Mouse (Mus musculus) midbrain, embryonic 14.5 days (tissue): Measurements from ENCODE around the gene Tsc22d1. TPM values are rescaled to one million over a fixed set of nuclear protein-coding genes. Genes with fewer than 3 reads are reported as not detected.
A peak's percentile ranks its signal among the peaks of the same experiment; 100 is the strongest.

ENCODE experiments used
- ATAC-seq: fragments of 200-750 bp; cut with Nextera tagmentation; 2 replicates; pipeline ENCODE4 v1.8.0; 2017; ENCODE audit warnings: moderate number of reproducible peaks, moderate library complexity; ENCODE audit not compliant: low FRiP score, low TSS enrichment
- DNase-seq: peaks from one replicate; pipeline ENCODE4 v3.0.0-alpha.2; 2015
- H3K27ac ChIP-seq: fragments of 300-500 bp; sonication (generic); replicated peaks from 2 replicates; pipeline ENCODE4 v1.5.1; 2014; ENCODE audit warnings: mild to moderate bottlenecking, low read depth, low read length, moderate library complexity
- H3K27me3 ChIP-seq: fragments of 300-500 bp; sonication (generic); 2 replicates; pipeline ENCODE4 v1.6.1; 2014; ENCODE audit warnings: low read length, control low read depth, mixed read lengths; ENCODE audit not compliant: control insufficient read depth, insufficient read depth
- H3K36me3 ChIP-seq: fragments of 300-500 bp; sonication (generic); 2 replicates; pipeline ENCODE4 v1.6.1; 2014; ENCODE audit warnings: low read length, control low read depth; ENCODE audit not compliant: control insufficient read depth, insufficient read depth
- H3K4me1 ChIP-seq: fragments of 300-500 bp; sonication (generic); 2 replicates; pipeline ENCODE4 v1.6.1; 2014; ENCODE audit warnings: mild to moderate bottlenecking, antibody characterized with exemption, low read length, control low read depth; ENCODE audit not compliant: control insufficient read depth, insufficient read depth
- H3K4me2 ChIP-seq: fragments of 300-500 bp; sonication (generic); 2 replicates; pipeline ENCODE4 v1.6.1; 2014; ENCODE audit warnings: mild to moderate bottlenecking, low read length, moderate library complexity
- H3K4me3 ChIP-seq: fragments of 300-500 bp; sonication (generic); replicated peaks from 2 replicates; pipeline ENCODE4 v1.5.1; 2014; ENCODE audit warnings: low read depth, low read length
- H3K9ac ChIP-seq: fragments of 300-500 bp; sonication (generic); replicated peaks from 2 replicates; pipeline ENCODE4 v1.6.1; 2014; ENCODE audit warnings: mild to moderate bottlenecking, low read length, moderate library complexity
- H3K9me3 ChIP-seq: fragments of 300-500 bp; sonication (generic); 2 replicates; pipeline ENCODE4 v1.6.1; 2016; ENCODE audit warnings: low read length, control low read depth, mixed read lengths; ENCODE audit not compliant: control insufficient read depth
- WGBS: fragments of 180-500 bp; shearing (Covaris S2); extraction: QIAGEN DNeasy Blood & Tissue Kit; methylation state at CpG from one replicate; pipeline ENCODE4 v1.1.7; 2014; 5-methylcytosine and 5-hydroxymethylcytosine counted together
- polyA plus RNA-seq: library from polyadenylated mRNA; unstranded; fragments of >200 nt; fragmentation: Nextera tagmentation; extraction: Ambion mirVana; gene quantifications from 2 replicates; pipeline ENCODE4 v1.2.1, GENCODE M21; 2014

Tsc22d1 gene
- polyA plus RNA-seq, 1 experiment from 2014 or later, result 872 TPM

DNA sequence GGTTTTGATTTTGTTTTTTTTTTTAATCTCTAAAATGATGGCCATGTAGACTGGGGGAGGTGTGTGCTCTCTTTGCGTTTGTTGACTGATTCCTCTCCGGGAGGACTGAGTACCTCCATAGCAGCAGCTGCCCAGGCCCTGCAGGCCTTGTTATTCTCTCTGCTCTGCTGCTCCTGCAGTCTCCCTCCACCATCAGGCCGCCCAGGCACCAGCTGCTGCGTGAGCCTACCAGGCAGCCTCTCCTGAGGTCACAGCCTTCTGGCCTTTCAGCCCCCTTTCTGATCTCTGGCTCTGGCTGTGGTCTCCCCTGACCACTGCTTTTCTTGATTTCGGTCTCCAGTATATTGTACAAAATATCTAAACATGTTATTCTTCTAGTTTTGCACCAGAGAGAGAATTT lies 85.3 kb downstream of the Tsc22d1 start:
- Histone ChIP-seq H3K9me3 (no peaks in the 10 kb centered on the region), H3K4me2 (no peak overlapping the region), H3K36me3 (no peaks in the 10 kb centered on the region), H3K9ac (0 out of 2 replicates have a peak overlapping the region, but pooled peaks have one; percentile 5), H3K4me3 (no peak overlapping the region), H3K4me1 (peaks cover 8% of the 10 kb centered on the region), H3K27ac (0 out of 2 replicates have a peak overlapping the region, but pooled peaks have one; percentile 46), H3K27me3 (no peaks in the 10 kb centered on the region)
- DNase-seq (no peak), ATAC-seq (no peak)
- 26% methylated on average over 5 of the region's 5 CpGs for WGBS

DNA sequence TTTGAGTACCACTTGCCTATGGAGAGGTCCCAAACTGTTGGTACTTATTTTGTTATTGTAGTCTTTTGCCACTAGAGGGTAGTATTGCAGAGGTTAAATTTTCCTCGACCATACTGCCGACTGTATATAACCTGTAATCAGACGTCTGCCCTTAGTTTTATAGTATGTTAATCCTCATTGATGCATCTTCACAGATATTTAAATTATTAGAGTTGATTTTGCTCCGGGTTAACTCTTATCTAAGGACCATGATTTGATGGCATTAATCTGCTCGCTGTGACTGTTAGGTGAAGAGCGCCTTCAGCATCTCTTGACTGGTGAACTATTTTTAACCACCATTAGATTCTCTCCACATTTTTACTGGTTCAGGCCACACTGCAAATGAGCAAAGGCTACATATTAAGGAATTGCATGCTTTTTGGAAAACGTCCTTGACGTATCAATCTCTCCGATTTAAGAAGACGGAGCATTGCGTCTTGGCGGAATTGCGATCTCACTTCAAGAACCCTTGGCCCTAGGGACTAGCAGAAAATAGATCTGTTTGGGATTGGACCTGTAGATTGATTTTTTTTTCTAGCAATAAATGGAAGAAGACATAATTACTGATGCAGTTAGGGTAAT lies 88.6 kb downstream of the Tsc22d1 start:
- 4% methylated on average over 13 of the region's 13 CpGs for WGBS
- Histone ChIP-seq H3K27me3 (no peaks in the 10 kb centered on the region), H3K4me2 (peak overlapping the region; percentile 95), H3K9me3 (no peaks in the 10 kb centered on the region), H3K36me3 (peaks cover 20% of the 10 kb centered on the region), H3K27ac (peak overlapping the region; percentile 100), H3K4me3 (peak overlapping the region; percentile 75), H3K9ac (peak overlapping the region; percentile 99), H3K4me1 (peaks cover 21% of the 10 kb centered on the region)
- DNase-seq, result peak; percentile 90
- no peak for ATAC-seq

DNA sequence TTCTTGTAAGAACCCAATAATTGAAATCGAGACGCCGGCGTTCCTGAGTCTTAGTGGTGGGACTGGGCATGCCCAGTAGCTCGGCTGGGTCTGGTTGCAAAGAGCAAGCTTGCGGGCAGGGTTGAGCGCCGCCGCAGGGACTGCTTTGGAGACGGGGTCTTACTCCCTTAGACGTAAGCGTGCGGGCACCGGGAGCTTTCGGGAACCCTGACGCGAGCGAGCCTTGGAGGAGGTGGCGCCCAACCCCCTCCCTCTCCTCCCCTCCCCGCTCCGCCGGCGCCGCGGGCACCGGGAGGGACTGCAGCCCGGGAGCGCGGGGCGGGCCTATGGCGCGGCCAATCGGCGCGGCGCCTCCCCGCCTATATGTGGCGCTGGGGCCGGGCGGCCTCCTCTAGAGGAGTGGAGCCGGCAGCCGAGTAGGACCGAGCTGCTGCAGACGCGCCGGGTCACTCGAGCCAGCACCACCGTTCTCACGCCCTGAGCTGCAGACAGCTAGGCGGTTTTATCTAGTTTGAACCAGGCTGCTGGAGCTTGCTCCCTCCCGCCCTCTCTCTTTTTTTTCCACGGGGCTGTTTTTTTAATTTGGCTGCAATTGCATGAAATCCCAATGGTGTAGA lies 89.5 kb downstream of the Tsc22d1 start:
- Histone ChIP-seq H3K9me3 (no peaks in the 10 kb centered on the region), H3K27ac (peak overlapping the region; percentile 100), H3K4me3 (peak overlapping the region; percentile 75), H3K27me3 (no peaks in the 10 kb centered on the region), H3K4me2 (peak overlapping the region; percentile 95), H3K36me3 (peaks cover 23% of the 10 kb centered on the region), H3K9ac (peak overlapping the region; percentile 99), H3K4me1 (peaks cover 21% of the 10 kb centered on the region)
- DNase-seq, result peak; percentile 98
- under 1% methylated on average over 46 of the region's 52 CpGs for WGBS
- peak; percentile 92 for ATAC-seq

DNA sequence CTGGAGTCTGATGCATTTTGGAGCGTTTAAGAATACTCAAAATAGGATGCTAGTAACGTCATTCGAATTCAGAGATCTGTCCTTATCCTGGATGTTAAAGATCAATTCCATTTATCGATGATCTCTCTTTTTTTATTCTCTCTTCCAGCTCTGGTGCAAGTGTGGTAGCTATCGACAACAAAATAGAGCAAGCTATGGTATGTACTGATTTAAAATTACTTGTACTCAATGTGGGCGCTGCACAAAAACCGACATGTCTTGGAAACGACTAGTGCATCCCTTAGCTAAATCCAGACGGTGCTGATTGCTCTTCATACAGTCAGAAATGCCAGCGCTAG lies 90.3 kb downstream of the Tsc22d1 start:
- Histone ChIP-seq H3K9me3 (no peaks in the 10 kb centered on the region), H3K4me2 (peak overlapping the region; percentile 95), H3K9ac (peak overlapping the region; percentile 99), H3K36me3 (peaks cover 24% of the 10 kb centered on the region), H3K4me1 (peaks cover 19% of the 10 kb centered on the region), H3K27ac (peak overlapping the region; percentile 100), H3K4me3 (peak overlapping the region; percentile 75), H3K27me3 (no peaks in the 10 kb centered on the region)
- ATAC-seq (no peak), DNase-seq (no peak)
- under 1% methylated on average over 10 of the region's 10 CpGs for WGBS

DNA sequence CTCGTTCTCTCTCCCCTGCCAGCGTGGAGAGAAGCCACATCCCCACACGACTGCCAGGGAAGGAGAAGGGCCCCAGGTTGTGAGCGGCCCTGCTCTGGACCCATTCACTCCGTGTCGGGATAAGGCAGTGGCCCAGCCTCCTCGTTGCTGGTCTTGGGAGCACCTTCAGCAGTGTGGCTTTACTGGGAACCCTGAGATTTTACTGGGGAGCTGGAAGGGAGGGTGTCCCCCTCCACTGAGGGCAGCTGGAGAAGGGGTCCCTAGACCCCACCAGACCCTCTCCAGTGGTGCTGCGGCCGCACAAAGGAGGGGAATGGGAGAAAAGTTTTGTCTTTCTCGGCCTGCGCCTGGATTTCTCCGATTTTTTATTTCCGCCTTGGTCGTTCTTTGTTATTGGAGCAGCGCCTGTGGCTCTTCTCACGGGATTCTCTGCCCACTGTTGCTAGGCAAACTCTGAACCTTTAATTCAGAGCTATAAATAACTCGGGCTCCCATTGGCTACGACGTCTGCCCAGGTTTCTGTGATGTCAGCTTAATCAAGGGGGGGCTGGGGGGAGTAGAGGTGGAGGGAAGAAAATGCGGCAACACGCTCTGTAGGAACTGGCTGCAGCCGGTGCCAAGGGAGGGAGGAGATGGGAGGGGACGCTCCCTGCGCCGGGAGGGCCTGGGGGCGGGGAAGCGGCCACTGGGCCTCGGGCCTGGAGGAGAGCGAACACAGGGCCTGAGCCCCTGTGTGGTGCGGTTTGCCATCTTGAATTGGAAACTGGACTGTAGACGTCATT lies 90.9 kb downstream of the Tsc22d1 start:
- peaks cover 17% of the 10 kb centered on the region for H3K4me1 ChIP-seq
- ATAC-seq, result peak; percentile 83
- no peaks in the 10 kb centered on the region for H3K27me3 ChIP-seq
- WGBS, result under 1% methylated on average over 31 of the region's 31 CpGs
- H3K4me2 ChIP-seq, result peak overlapping the region; percentile 95
- no peaks in the 10 kb centered on the region for H3K9me3 ChIP-seq
- H3K4me3 ChIP-seq, result peak overlapping the region; percentile 75
- DNase-seq, result peak; percentile 96
- peaks cover 28% of the 10 kb centered on the region for H3K36me3 ChIP-seq
- peak overlapping the region; percentile 99 for H3K9ac ChIP-seq
- peak overlapping the region; percentile 100 for H3K27ac ChIP-seq

DNA sequence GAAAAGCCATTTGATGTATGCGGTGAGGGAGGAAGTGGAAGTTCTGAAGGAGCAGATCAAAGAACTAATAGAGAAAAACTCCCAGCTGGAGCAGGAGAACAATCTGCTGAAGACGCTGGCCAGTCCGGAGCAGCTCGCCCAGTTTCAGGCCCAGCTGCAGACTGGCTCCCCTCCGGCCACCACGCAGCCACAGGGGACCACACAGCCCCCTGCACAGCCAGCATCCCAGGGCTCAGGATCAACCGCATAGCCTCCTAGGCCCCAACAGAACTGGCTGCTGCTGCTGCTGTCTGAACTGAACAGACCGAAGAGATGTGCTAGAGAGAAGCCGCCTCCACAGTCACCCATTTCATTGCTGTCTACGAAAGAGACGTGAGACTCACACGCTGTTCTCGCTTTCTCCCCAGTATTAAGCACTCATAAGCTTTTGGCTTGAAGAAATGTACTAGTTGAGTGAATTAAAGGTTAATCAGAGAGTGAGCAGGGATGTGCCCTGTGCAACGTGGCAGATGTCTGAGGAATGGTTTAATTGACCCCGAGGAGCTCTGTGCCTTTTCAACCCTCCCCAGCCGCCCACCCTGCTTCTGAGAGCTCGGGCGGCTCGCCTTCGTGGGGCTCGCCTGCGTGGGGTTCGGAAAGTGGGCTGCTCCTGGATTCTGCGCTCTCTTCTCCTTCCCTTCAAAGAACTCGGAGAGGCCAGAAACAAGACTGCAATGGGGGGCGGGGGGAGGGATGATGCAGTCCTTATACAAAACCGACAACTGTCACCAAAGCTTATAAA lies 91.9 kb downstream of the Tsc22d1 start:
- DNase-seq (no peak), ATAC-seq (no peak)
- Histone ChIP-seq H3K27me3 (no peaks in the 10 kb centered on the region), H3K9ac (peak overlapping the region; percentile 99), H3K4me2 (peak overlapping the region; percentile 95), H3K9me3 (no peaks in the 10 kb centered on the region), H3K27ac (peak overlapping the region; percentile 100), H3K4me1 (peaks cover 17% of the 10 kb centered on the region), H3K36me3 (peaks cover 28% of the 10 kb centered on the region), H3K4me3 (peak overlapping the region; percentile 75)
- WGBS, result 31% methylated on average over 27 of the region's 27 CpGs

DNA sequence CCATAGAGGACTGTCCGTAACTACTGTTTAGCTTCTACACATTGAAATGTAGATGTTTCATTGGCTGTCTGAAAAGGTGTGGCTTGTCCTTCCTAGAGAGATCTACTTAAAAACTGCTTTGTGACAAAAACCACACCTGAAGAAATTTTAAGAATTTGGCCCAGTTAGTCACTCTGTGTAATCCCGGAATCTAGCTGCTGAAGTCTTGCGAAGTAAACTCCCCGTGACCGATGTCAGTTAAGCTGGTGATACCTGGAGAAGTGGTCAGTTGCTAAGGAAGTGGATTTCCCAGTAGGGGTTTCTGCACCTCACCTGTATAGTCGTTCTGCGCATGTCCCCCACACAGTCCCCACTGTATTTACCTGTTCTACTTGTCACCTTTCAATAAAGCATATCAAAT lies 92.6 kb downstream of the Tsc22d1 start:
- H3K9ac ChIP-seq, result peak overlapping the region; percentile 99; the same call in 1 of the 2 replicates
- DNase-seq (no peak), ATAC-seq (no peak)
- H3K27ac ChIP-seq, result no peak overlapping the region; the same call in 1 of the 2 replicates
- H3K27me3 ChIP-seq, result no peaks in the 10 kb centered on the region
- peaks cover 28% of the 10 kb centered on the region for H3K36me3 ChIP-seq
- peak overlapping the region; percentile 75 for H3K4me3 ChIP-seq
- peaks cover 17% of the 10 kb centered on the region for H3K4me1 ChIP-seq
- WGBS, result 90% methylated on average over 7 of the region's 7 CpGs
- H3K4me2 ChIP-seq, result peak overlapping the region; percentile 95
- no peaks in the 10 kb centered on the region for H3K9me3 ChIP-seq

DNA sequence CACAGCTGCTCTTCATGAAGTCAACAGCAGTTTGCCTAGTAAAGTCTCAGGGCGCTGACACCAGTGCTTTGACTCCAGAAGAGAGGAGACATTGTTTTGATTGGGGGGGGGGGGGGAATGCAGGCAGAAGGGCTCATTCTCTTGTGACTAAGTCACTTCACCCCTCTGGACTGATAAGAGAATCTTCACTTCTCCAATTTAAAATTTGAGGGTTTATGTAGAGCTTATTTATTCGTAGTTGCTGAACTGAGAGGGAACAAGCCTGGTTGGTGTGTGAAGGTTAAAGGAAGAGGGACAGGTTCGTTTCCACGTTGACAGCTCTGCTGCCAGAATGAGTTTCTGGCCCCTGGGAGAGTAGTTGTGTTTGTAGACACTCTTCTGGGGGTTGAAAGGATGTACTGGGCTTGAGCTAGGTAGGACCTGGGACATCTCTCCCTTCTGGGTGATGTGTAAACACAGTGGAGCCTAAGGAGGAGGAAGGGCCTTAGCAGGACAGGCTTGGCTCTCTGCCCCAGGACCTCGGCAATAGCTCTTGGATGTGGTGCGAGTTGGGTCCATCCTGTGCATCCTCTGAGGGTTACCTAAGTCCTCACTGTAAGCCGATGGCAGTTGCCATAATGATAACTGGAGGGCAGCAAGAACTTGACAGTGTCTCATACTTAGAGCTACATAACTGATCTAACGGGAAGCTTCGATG lies 93.2 kb downstream of the Tsc22d1 start:
- no peaks in the 10 kb centered on the region for H3K27me3 ChIP-seq
- no peak for DNase-seq
- H3K4me1 ChIP-seq, result peaks cover 20% of the 10 kb centered on the region
- H3K4me3 ChIP-seq, result 0 out of 2 replicates have a peak overlapping the region, but pooled peaks have one; percentile 0
- H3K27ac ChIP-seq, result no peak overlapping the region
- H3K9ac ChIP-seq, result no peak overlapping the region
- no peaks in the 10 kb centered on the region for H3K9me3 ChIP-seq
- peaks cover 28% of the 10 kb centered on the region for H3K36me3 ChIP-seq
- WGBS, result 89% methylated on average over 9 of the region's 9 CpGs
- peak overlapping the region; percentile 95 for H3K4me2 ChIP-seq
- ATAC-seq, result no peak
